Mouse (Mus musculus) MEL (cell line): ENCODE data around the gene Apoa2. TPM values are rescaled to one million over a fixed set of nuclear protein-coding genes. Genes with fewer than 3 reads are reported as not detected.

Source experiments
- DNase-seq: peaks from one replicate; pipeline ENCODE4 v3.0.0; 2011; ENCODE audit warnings: low read depth, low spot score
- H3K27ac ChIP-seq: 2 replicates; pipeline ENCODE4 v1.5.1; 2012; ENCODE audit warnings: low read depth, mild to moderate bottlenecking, control low read depth, low read length, moderate library complexity; ENCODE audit not compliant: control insufficient read depth
- H3K27me3 ChIP-seq, 2 experiments: fragments of 150-350 bp in 1 of 2; sonication (generic) in 1 of 2; 2 replicates each; pipeline ENCODE4 v1.6.1; 2012; ENCODE audit warnings: low read length in 2 of 2, mild to moderate bottlenecking in 2 of 2, improper control_type of control experiment in 1 of 2, moderate library complexity in 1 of 2; ENCODE audit not compliant: insufficient read depth in 2 of 2, control insufficient read depth in 1 of 2
- H3K36me3 ChIP-seq, 2 experiments: 2 replicates each; pipeline ENCODE4 v1.6.1; 2012 to 2014; ENCODE audit warnings: low read length in 2 of 2, improper control_type of control experiment in 1 of 2, inconsistent platforms in 1 of 2, mild to moderate bottlenecking in 1 of 2; ENCODE audit not compliant: insufficient read depth in 2 of 2, control insufficient read depth in 1 of 2
- H3K4me1 ChIP-seq, 2 experiments: fragments of 150-350 bp in 1 of 2; sonication (generic) in 1 of 2; 2 replicates each; pipeline ENCODE4 v1.6.1; 2012; ENCODE audit warnings: low read length in 2 of 2, improper control_type of control experiment in 1 of 2, mild to moderate bottlenecking in 1 of 2; ENCODE audit not compliant: insufficient read depth in 2 of 2, control insufficient read depth in 1 of 2
- H3K4me3 ChIP-seq, 2 experiments: fragments of 150-350 bp in 1 of 2; sonication (generic) in 1 of 2; 2 replicates each; pipeline ENCODE4 v1.5.1; 2012; ENCODE audit warnings: low read depth in 2 of 2, low read length in 2 of 2, mild to moderate bottlenecking in 2 of 2, moderate library complexity in 2 of 2, control low read depth in 1 of 2, improper control_type of control experiment in 1 of 2; ENCODE audit not compliant: control insufficient read depth in 1 of 2, insufficient read depth in 1 of 2
- H3K79me2 ChIP-seq: 2 replicates; pipeline ENCODE4 v1.6.1; 2012; ENCODE audit warnings: mild to moderate bottlenecking, low read length, moderate library complexity; ENCODE audit not compliant: control insufficient read depth, poor library complexity, insufficient read depth
- H3K9ac ChIP-seq: 2 replicates; pipeline ENCODE4 v1.6.1; 2012; ENCODE audit warnings: low read depth, mild to moderate bottlenecking, control low read depth, low read length, moderate library complexity; ENCODE audit not compliant: control insufficient read depth, poor library complexity, severe bottlenecking
- H3K9me3 ChIP-seq: fragments of 150-350 bp; sonication (generic); replicated peaks from 2 replicates; pipeline ENCODE4 v1.6.1; 2012; ENCODE audit warnings: mild to moderate bottlenecking, low read length, improper control_type of control experiment, moderate library complexity; ENCODE audit not compliant: insufficient read depth
- BHLHE40 ChIP-seq: IDR thresholded peaks from 2 replicates; pipeline ENCODE4 v1.6.1; 2012; ENCODE audit warnings: low read depth, mild to moderate bottlenecking, inconsistent platforms, low read length, improper control_type of control experiment, borderline replicate concordance
- CHD1 ChIP-seq: IDR thresholded peaks from 2 replicates; pipeline ENCODE4 v1.6.1; 2012; ENCODE audit warnings: low read depth, mild to moderate bottlenecking, inconsistent platforms, low read length, improper control_type of control experiment
- ELF1 ChIP-seq: IDR thresholded peaks from 2 replicates; pipeline ENCODE4 v1.6.1; 2014; ENCODE audit warnings: low read depth, mild to moderate bottlenecking, inconsistent platforms, low read length, improper control_type of control experiment, moderate library complexity
- EP300 ChIP-seq, 2 experiments: IDR thresholded peaks; 2 replicates each; pipeline ENCODE4 v1.6.1; 2011; ENCODE audit warnings: improper control_type of control experiment in 2 of 2, low read length in 2 of 2, low read depth in 1 of 2, mild to moderate bottlenecking in 1 of 2
- ETS1 ChIP-seq: IDR thresholded peaks from 2 replicates; pipeline ENCODE4 v1.6.1; 2012; ENCODE audit warnings: low read depth, mild to moderate bottlenecking, inconsistent platforms, low read length, improper control_type of control experiment, moderate library complexity
- GABPA ChIP-seq: IDR thresholded peaks from 2 replicates; pipeline ENCODE4 v1.6.1; 2012; ENCODE audit warnings: low read depth, mild to moderate bottlenecking, inconsistent platforms, low read length, improper control_type of control experiment, moderate library complexity
- HCFC1 ChIP-seq: IDR thresholded peaks from 2 replicates; pipeline ENCODE4 v1.6.1; 2012; ENCODE audit warnings: low read depth, mild to moderate bottlenecking, inconsistent platforms, low read length, improper control_type of control experiment, moderate library complexity
- MAFK ChIP-seq: IDR thresholded peaks from 2 replicates; pipeline ENCODE4 v1.6.1; 2011; ENCODE audit warnings: low read depth, mild to moderate bottlenecking, low read length, improper control_type of control experiment, borderline replicate concordance
- MAZ ChIP-seq: IDR thresholded peaks from 2 replicates; pipeline ENCODE4 v1.6.1; 2012; ENCODE audit warnings: low read depth, mild to moderate bottlenecking, inconsistent platforms, low read length, improper control_type of control experiment
- MEF2A ChIP-seq: IDR thresholded peaks from 2 replicates; pipeline ENCODE4 v1.6.1; 2014; ENCODE audit warnings: low read depth, mild to moderate bottlenecking, inconsistent platforms, low read length, improper control_type of control experiment; ENCODE audit not compliant: poor library complexity, insufficient replicate concordance, severe bottlenecking; ENCODE audit errors: extremely low read depth
- MYB ChIP-seq: IDR thresholded peaks from 2 replicates; pipeline ENCODE4 v1.6.1; 2011; ENCODE audit warnings: mild to moderate bottlenecking, low read depth, low read length, improper control_type of control experiment
- POLR2AphosphoS2 ChIP-seq: IDR thresholded peaks from 2 replicates; pipeline ENCODE4 v1.6.1; 2011; ENCODE audit warnings: low read length, improper control_type of control experiment
- RCOR1 ChIP-seq: IDR thresholded peaks from 2 replicates; pipeline ENCODE4 v1.6.1; 2012; ENCODE audit warnings: low read depth, mild to moderate bottlenecking, inconsistent platforms, low read length, improper control_type of control experiment
- SIN3A ChIP-seq: IDR thresholded peaks from 2 replicates; pipeline ENCODE4 v1.6.1; 2012; ENCODE audit warnings: low read length, improper control_type of control experiment, inconsistent platforms
- SMC3 ChIP-seq: IDR thresholded peaks from 2 replicates; pipeline ENCODE4 v1.6.1; 2011; ENCODE audit warnings: low read depth, low read length, improper control_type of control experiment
- TAL1 ChIP-seq: IDR thresholded peaks from 2 replicates; pipeline ENCODE4 v1.6.1; 2012; ENCODE audit warnings: mild to moderate bottlenecking, inconsistent platforms, low read length, moderate library complexity, mixed read lengths
- TBP ChIP-seq: IDR thresholded peaks from 2 replicates; pipeline ENCODE4 v1.8.0; 2011; ENCODE audit warnings: low read depth, low read length, improper control_type of control experiment
- USF2 ChIP-seq, 2 experiments: IDR thresholded peaks; 2 replicates each; pipeline ENCODE4 v1.6.1; 2011 to 2012; ENCODE audit warnings: improper control_type of control experiment in 2 of 2, low read length in 2 of 2, borderline replicate concordance in 1 of 2, inconsistent platforms in 1 of 2, low read depth in 1 of 2, mild to moderate bottlenecking in 1 of 2; ENCODE audit not compliant: insufficient read depth in 1 of 2
- ZC3H11A ChIP-seq: IDR thresholded peaks from 2 replicates; pipeline ENCODE4 v1.6.1; 2012; ENCODE audit warnings: low read depth, mild to moderate bottlenecking, inconsistent platforms, low read length, improper control_type of control experiment
- ZNF384 ChIP-seq: IDR thresholded peaks from 2 replicates; pipeline ENCODE4 v1.6.1; 2012; ENCODE audit warnings: low read depth, mild to moderate bottlenecking, inconsistent platforms, low read length, improper control_type of control experiment
- polyA plus RNA-seq, 2 experiments: library from polyadenylated mRNA; stranded (reverse) in 1 of 2; unstranded in 1 of 2; fragments of >175 nt in 1 of 2; fragments of >200 nt in 1 of 2; gene quantifications; 2 replicates each; pipeline versions ENCODE4 v1.2.1 to v1.2.4; 2012; ENCODE audit warnings: low replicate concordance in 2 of 2, low read depth in 1 of 2; ENCODE audit not compliant: insufficient read length in 2 of 2, insufficient read depth in 1 of 2, missing spikeins in 1 of 2
- total RNA-seq: library from RNA; depleted of rRNA; stranded (reverse); fragments of 300-350 nt; gene quantifications from 2 replicates; pipeline ENCODE4 v1.2.3, GENCODE M21; 2012

The Apoa2 gene
- total and polyA plus RNA-seq, 3 experiments: 0.15 TPM; not detected in 2

- peak; percentile 54 for DNase-seq
- no peak overlapping the region for H3K4me3 ChIP-seq
- no peaks in the 10 kb centered on the region for H3K27me3 ChIP-seq
- peaks cover 5 to 17% of the 10 kb centered on the region in 2 experiments; a peak in 3 of 4 replicates for H3K36me3 ChIP-seq
- H3K27ac ChIP-seq: peak overlapping the region; percentile 55; the same call in 1 of the 2 replicates
- peaks cover 0 to 10% of the 10 kb centered on the region in 2 experiments; a peak in 2 of 4 replicates for H3K4me1 ChIP-seq
- no peaks in the 10 kb centered on the region for H3K9me3 ChIP-seq
- no peak overlapping the region for H3K9ac ChIP-seq
- TF ChIP-seq ETS1 (0 out of 2 replicates have a peak, but pooled peaks have one; percentile 26), EP300 (IDR thresholded peaks at IDR 0.05; ENCODE audit: low read depth in 1 of 2, low read length in 2 of 2) (peak in 1 of 2 experiments; percentile 52; a peak in 2 of 4 replicates), SIN3A (peak; percentile 42; the same call in 1 of the 2 replicates), SMC3 (no peak), POLR2AphosphoS2 (no peak)
- H3K79me2 ChIP-seq: no peaks in the 10 kb centered on the region
Observed at GRCm38 (mm10) chr1:171234538-171234937, 9.7 kb downstream of the Apoa2 start.

- no peak overlapping the region for H3K9ac ChIP-seq
- no peaks in the 10 kb centered on the region for H3K27me3 ChIP-seq
- no peaks in the 10 kb centered on the region for H3K9me3 ChIP-seq
- H3K4me1 ChIP-seq: peaks cover 0 to 10% of the 10 kb centered on the region in 2 experiments; a peak in 2 of 4 replicates
- no peaks in the 10 kb centered on the region for H3K79me2 ChIP-seq
- peaks cover 5 to 17% of the 10 kb centered on the region in 2 experiments; a peak in 3 of 4 replicates for H3K36me3 ChIP-seq
- no peak overlapping the region for H3K27ac ChIP-seq
- no peak for DNase-seq
- no peak for TF ChIP-seq ELF1
- H3K4me3 ChIP-seq: no peak overlapping the region
Observed at GRCm38 (mm10) chr1:171235791-171236190, 10.9 kb downstream of the Apoa2 start.

- no peaks in the 10 kb centered on the region for H3K79me2 ChIP-seq
- H3K9ac ChIP-seq: no peak overlapping the region
- no peaks in the 10 kb centered on the region for H3K9me3 ChIP-seq
- H3K4me3 ChIP-seq: no peak overlapping the region
- no peaks in the 10 kb centered on the region for H3K27me3 ChIP-seq
- H3K36me3 ChIP-seq: peaks cover 7 to 17% of the 10 kb centered on the region in 2 experiments; a peak in 3 of 4 replicates
- no peak for DNase-seq
- H3K4me1 ChIP-seq: peaks cover 0 to 10% of the 10 kb centered on the region in 2 experiments; a peak in 2 of 4 replicates
- TF ChIP-seq MAZ (no peak), MAFK (no peak), MYB (no peak), ZC3H11A (no peak), BHLHE40 (no peak), POLR2AphosphoS2 (no peak), TBP (no peak), CHD1 (no peak), SMC3 (no peak), TAL1 (no peak), MEF2A (no peak), USF2 (IDR thresholded peaks at IDR 0.05; ENCODE audit: borderline replicate concordance in 1 of 2, insufficient read depth in 1 of 2, low read depth in 1 of 2, low read length in 2 of 2) (no peak), GABPA (no peak), ZNF384 (no peak), HCFC1 (no peak), RCOR1 (no peak)
- TF ChIP-seq, all 39 proteins: peak for 0
- no peak overlapping the region for H3K27ac ChIP-seq
Observed at GRCm38 (mm10) chr1:171237438-171237837, 12.6 kb downstream of the Apoa2 start.
